Mouse (Mus musculus) spleen, postnatal 4 days (tissue): ENCODE measurements around the gene Klhl26.

Source experiments
- DNase-seq, 2 experiments: peaks; one replicate each; pipeline ENCODE4 v3.0.0; 2022; ENCODE audit warnings: low spot score in 2 of 2

The Klhl26 gene

DNA sequence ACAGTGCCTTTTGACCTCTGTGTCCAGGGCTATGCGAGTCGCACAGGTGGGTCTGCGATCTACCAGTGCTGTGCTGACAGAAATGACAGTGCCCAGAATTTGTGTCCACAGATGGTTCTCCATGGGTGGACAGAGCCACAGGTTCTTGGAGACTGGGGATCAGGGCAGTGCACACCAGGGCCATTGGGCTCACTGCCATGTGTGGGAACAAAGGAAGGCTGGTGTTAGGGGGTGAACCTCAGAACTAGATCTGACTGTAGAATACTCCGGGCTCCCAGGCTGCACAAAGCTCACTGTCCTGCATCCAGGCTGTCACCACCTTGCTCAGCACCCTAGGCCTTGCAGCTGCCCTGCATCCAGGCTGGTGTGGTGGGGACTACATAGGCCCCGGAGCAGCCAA, 66.5 kb downstream of the Klhl26 start:
- DNase-seq = no peak

DNA sequence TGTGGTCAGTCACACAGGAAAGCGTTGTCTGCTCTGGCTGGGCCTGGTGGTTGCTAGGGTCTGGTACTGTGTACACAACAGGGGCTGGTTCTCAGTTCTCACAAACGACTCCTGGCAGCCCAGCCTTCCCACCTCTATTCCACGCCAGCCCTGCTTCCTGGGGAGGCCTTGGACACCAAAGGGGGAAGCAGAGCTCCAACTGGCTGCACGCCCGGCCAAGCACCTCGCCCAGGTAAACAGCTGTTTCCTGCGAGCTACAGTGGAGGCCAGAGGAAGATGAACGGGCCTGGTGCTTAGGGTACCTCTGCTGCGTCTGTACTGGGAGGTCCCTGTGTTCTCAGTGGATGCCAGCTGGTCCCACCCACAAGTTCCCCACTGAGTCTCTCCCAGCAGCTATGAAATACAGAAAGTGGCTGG, 67.3 kb downstream of the Klhl26 start:
- DNase-seq = no peak

DNA sequence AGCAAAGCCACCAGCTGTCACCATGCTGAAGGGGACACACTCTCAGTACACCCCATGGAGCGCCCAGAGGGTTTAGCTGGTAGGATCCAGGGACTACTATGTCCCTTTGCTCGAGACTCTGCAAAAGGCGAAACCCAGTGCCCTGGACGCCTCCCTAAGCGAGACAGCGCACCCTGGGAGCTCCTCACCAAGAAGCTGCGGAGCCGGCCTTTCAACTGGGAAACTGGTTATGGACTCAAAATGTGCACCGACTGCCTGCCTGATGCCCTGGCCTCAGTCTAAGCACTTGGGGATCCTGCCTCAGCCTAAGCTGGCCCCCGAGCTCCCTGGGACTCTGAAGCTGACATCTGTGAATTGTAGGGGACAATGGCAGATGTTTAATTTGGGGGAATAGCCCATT, 67.7 kb downstream of the Klhl26 start:
- DNase-seq = no peak

DNA sequence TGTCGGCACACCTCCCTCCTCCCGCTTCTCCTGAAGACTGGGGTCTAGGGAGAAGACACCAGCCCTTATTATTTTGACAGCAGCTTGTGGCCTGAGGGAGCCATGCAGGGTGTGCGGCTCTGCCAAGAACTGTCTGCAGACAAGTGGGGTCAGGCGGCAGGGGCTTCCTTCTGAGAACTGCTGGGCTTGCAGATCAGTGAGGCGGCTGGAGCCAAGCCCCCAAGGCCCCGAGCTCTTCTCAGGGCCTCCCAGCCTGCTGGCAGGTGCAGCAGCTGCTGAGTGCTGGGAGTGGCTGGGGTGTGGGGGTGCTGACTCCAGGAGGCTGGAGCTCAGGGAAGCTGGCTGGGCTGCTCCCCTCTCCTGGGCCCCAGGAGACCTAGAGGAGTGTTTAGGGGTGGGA, 68.5 kb downstream of the Klhl26 start:
- DNase-seq = no peak

DNA sequence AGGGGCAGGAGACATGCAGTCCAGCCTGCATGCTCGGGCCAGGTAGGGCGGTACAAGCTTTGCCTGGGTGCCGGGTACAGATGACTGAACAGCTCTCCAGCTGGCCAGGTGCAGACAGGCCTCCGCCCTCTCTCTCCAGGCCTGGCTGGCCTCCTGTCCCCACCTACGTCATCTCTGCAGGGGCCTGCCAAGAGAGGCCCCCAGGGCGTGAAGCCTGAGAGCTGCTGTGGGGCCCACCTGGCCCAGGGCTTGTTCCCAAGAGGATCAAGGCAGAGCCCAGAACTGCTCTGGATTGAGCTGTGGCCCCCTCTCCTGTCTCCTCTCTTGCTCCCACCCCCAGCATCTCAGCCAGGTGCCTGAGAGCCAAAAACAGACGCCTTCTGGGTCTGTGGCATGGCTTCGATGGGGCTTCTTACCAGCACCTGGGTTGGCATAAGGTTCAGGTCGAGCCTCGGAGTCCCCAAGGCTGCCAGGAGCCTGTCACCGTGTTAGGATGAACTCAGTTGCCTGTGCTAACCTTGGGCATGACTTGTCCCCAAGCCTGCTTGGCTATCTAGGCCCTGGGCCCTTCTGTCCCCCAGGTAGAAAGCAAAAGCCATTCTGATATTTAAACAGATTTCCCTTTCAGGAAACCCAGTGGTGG, 70.2 kb downstream of the Klhl26 start:
- no peak for DNase-seq

DNA sequence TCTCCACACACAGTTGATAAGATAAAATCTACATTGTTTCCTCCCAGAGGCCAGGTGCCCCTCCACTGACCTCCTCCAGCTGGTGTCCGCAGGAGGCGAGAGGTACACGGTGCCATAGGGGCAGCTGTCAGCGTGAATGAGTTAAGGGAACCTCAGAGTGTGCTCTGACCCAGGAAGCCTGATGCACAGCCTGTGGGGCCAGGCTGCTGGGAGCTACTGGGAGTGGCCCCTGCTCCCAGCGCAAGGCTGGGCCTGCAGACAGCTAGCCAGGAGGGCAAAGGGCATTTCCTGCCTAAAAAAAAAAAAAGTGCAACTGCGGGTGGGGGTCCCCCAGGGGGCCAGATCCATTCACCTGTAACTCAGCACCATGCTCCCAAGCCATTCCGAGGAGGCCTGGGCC, 71.6 kb downstream of the Klhl26 start:
- no peak for DNase-seq

DNA sequence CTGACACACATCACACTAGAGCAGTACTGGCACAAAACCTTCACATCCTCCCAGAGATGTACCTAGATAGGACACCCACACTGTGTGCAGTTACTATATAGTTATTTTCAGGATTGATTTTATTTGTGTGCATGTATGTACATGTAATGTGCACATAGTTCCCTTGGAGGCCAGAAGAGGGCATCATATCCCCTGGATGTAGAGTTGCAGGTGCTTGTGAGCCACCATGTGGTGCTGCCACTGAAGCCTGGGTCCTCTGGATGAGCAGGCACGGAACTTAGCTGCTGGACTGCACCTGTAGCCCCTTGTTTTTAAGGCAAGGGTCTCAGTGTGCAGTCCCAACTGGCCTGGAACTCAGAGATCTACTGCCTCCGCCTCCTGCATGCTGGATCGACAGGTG, 72.6 kb downstream of the Klhl26 start:
- no peak for DNase-seq
